Mouse (Mus musculus) stomach, postnatal 0 days (tissue): ENCODE results near the gene Pear1. TPM values are rescaled to one million over a fixed set of nuclear protein-coding genes. Genes with fewer than 3 reads are reported as not detected.

Source experiments
- ATAC-seq: fragments of 200-750 bp; cut with Nextera tagmentation; 2 replicates; pipeline ENCODE4 v1.8.0; 2017; ENCODE audit not compliant: low FRiP score, low TSS enrichment
- DNase-seq: peaks from one replicate; pipeline ENCODE4 v3.0.0-alpha.2; 2016; ENCODE audit warnings: low spot score
- H3K27ac ChIP-seq: fragments of 300-500 bp; sonication (generic); replicated peaks from 2 replicates; pipeline ENCODE4 v1.5.1; 2014; ENCODE audit warnings: mild to moderate bottlenecking, control low read depth
- H3K27me3 ChIP-seq: fragments of 300-500 bp; sonication (generic); 2 replicates; pipeline ENCODE4 v1.6.1; 2014; ENCODE audit warnings: low read length; ENCODE audit not compliant: control insufficient read depth, insufficient read depth
- H3K36me3 ChIP-seq: fragments of 300-500 bp; sonication (generic); 2 replicates; pipeline ENCODE4 v1.6.1; 2014; ENCODE audit warnings: low read length, mixed read lengths; ENCODE audit not compliant: control insufficient read depth, insufficient read depth
- H3K4me1 ChIP-seq: fragments of 300-500 bp; sonication (generic); replicated peaks from 2 replicates; pipeline ENCODE4 v1.6.1; 2014; ENCODE audit warnings: antibody characterized with exemption; ENCODE audit not compliant: control insufficient read depth, insufficient read depth
- H3K4me2 ChIP-seq: fragments of 300-500 bp; sonication (generic); replicated peaks from 2 replicates; pipeline ENCODE4 v1.6.1; 2014; ENCODE audit warnings: low read depth, mild to moderate bottlenecking, control low read depth, moderate library complexity
- H3K4me3 ChIP-seq: fragments of 300-500 bp; sonication (generic); 2 replicates; pipeline ENCODE4 v1.5.1; 2014; ENCODE audit warnings: low read depth, low read length, control low read depth
- H3K9ac ChIP-seq: fragments of 300-500 bp; sonication (generic); 2 replicates; pipeline ENCODE4 v1.6.1; 2014; ENCODE audit warnings: mild to moderate bottlenecking, low read length, control low read depth, mixed read lengths
- H3K9me3 ChIP-seq: fragments of 300-500 bp; sonication (generic); 2 replicates; pipeline ENCODE4 v1.6.1; 2016; ENCODE audit warnings: low read length; ENCODE audit not compliant: control insufficient read depth
- CTCF ChIP-seq: IDR thresholded peaks from 2 replicates; pipeline ENCODE4 v1.5.1; 2016; ENCODE audit warnings: antibody characterized with exemption, low read depth, mild to moderate bottlenecking, moderate library complexity
- EP300 ChIP-seq: optimal IDR thresholded peaks from 2 replicates; pipeline ENCODE3; 2016; ENCODE audit warnings: antibody characterized with exemption
- WGBS: fragments of 180-500 bp; shearing (Covaris S2); extraction: QIAGEN DNeasy Blood & Tissue Kit; methylation state at CpG from one replicate; pipeline ENCODE4 v1.1.7; 2014; 5-methylcytosine and 5-hydroxymethylcytosine counted together
- polyA plus RNA-seq: library from polyadenylated mRNA; unstranded; fragments of >200 nt; fragmentation: Nextera tagmentation; extraction: Ambion mirVana; gene quantifications from 2 replicates; pipeline ENCODE4 v1.2.1, GENCODE M21; 2015

Pear1 gene
- polyA plus RNA-seq, 1 experiment from 2014 or later = 6.1 TPM

DNA sequence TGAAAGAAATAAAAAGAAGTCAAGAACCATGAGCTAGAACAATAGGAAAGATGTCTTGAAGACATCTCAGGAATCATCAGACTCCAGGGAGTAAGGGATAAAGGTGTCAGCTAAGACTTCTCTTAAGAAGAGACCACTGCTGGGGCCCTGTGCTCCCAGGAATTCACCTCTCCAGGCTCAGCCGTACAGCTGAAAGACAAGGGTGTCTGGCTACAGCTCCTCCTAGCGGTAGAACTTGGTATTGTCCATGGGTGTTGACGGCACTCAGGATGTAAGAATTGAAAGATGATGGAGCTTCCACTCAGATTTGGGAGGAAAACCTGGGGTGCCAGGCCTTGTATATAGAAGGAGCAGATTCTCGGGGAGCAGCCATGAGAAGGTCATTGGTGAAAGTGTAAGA lies 14.5 kb upstream of the Pear1 start:
- peak; percentile 76 for DNase-seq
- Histone ChIP-seq H3K4me3 (no peak overlapping the region), H3K27ac (no peak overlapping the region), H3K27me3 (no peaks in the 10 kb centered on the region), H3K4me1 (no peaks in the 10 kb centered on the region), H3K9me3 (no peaks in the 10 kb centered on the region), H3K9ac (no peak overlapping the region), H3K36me3 (no peaks in the 10 kb centered on the region), H3K4me2 (no peak overlapping the region)
- no peak for TF ChIP-seq EP300
- TF ChIP-seq CTCF = peak; percentile 95
- 5% methylated on average over 4 of the region's 4 CpGs for WGBS
- peak; percentile 29; the same call in 1 of the 2 replicates for ATAC-seq

DNA sequence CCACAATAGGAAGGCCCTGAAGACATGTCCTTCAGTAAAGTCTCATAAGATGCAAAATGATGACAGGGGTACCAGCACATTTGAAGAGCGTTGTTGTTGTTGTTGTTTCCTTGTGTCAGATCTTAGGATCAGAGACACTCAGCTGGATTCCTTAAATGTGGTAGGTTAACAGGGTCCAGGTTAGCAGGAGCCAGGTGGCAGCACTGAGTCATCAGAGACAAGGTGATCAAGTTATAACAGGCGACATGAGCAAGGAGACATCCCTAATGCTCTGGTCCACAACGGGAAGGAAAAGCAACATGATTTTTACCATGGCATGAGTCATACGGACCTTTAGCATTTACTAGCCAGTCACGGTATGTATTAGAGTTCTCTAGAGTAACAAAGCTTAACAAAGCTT lies 9.4 kb upstream of the Pear1 start:
- ATAC-seq (no peak), DNase-seq (no peak)
- Histone ChIP-seq H3K4me1 (no peaks in the 10 kb centered on the region), H3K9me3 (no peaks in the 10 kb centered on the region), H3K27me3 (no peaks in the 10 kb centered on the region), H3K9ac (no peak overlapping the region), H3K27ac (no peak overlapping the region), H3K4me2 (no peak overlapping the region), H3K36me3 (no peaks in the 10 kb centered on the region), H3K4me3 (no peak overlapping the region)
- WGBS = 61% methylated on average over 5 of the region's 5 CpGs
- TF ChIP-seq EP300 = no peak
- TF ChIP-seq CTCF = peak; percentile 53

DNA sequence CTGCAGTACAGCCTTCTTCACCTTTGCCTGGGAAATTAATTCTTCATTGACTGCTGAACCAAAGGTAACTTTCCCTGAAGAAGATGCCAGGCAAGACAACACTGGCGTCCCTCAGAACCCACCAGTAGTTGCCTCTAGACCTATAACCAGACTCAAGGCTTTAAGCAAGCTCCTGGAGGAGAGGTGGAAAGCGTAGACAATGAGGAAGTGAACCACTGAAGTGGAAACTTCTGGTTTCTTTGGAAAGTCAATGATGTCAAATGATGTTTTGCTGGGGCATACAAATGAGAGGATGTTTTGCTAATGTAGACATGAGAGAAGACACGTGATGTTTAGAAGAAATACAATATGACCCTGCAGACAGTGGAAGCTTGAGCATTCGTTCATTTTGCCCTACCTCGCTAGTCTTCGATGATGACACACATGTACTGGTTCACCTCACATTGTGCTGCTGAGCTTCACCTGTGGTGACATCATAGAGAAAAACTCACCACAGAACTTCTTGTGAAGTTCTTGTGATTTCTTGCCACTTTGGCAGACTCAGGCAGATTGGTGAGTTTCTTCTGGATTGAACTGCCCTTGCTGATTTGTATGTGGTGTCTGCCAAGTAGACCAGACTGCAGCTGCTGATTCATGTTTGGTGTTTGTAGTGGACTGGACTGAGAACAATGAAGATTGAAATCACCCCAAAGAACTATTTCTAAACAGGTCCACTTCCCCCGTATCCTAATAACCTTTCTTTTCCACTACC lies 8.2 kb upstream of the Pear1 start:
- Histone ChIP-seq H3K36me3 (no peaks in the 10 kb centered on the region), H3K4me3 (no peak overlapping the region), H3K9ac (no peak overlapping the region), H3K4me1 (no peaks in the 10 kb centered on the region), H3K9me3 (no peaks in the 10 kb centered on the region), H3K27ac (no peak overlapping the region), H3K27me3 (no peaks in the 10 kb centered on the region), H3K4me2 (no peak overlapping the region)
- no peak for TF ChIP-seq EP300
- no peak for TF ChIP-seq CTCF
- DNase-seq (no peak), ATAC-seq (no peak)
- WGBS = 81% methylated on average over 7 of the region's 7 CpGs

DNA sequence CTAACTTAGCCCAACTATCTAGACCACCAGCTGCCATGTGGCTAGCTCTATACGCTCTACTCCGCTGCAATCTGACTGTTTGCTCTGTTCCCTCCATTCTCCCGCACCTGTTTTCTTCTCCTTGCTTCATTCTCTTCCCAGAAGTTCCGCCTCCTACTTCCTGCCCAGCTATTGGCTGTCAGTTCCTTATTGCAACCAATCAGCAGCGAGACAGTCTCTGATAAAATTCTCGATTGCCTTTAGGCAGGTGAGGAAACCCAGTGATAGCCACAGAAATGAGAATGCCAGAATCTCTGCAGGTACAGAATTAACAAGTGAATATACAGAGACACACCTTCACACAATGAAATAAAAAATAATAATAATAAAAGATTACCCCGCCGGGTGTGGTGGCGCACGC lies 4.9 kb upstream of the Pear1 start:
- Histone ChIP-seq H3K4me1 (no peaks in the 10 kb centered on the region), H3K27ac (no peak overlapping the region), H3K9ac (no peak overlapping the region), H3K36me3 (no peaks in the 10 kb centered on the region), H3K4me3 (no peak overlapping the region), H3K27me3 (no peaks in the 10 kb centered on the region), H3K9me3 (no peaks in the 10 kb centered on the region), H3K4me2 (no peak overlapping the region)
- DNase-seq (no peak), ATAC-seq (no peak)
- WGBS = 49% methylated on average over 10 of the region's 10 CpGs
- TF ChIP-seq CTCF = no peak
- TF ChIP-seq EP300 = no peak

DNA sequence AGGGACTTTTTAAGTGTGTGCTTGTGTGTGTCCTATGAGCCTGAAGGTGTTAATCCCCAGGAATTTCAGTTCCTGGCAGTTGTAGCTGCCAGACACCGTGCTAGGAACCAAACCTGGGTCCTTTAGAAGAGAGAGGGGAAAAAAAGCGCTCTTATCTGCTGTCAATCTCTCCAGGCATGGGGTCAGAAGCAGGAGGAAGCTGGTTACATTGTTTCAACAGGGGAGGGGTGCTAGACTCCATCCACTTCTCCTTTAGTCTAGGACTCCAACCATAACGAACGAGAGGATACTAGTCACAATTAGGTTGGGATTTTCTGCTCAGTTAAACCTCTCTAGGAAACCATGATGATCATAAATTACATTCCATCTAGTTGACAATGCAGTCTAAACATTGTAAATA lies 4.3 kb upstream of the Pear1 start:
- Histone ChIP-seq H3K27me3 (no peaks in the 10 kb centered on the region), H3K9ac (no peak overlapping the region), H3K27ac (no peak overlapping the region), H3K4me3 (no peak overlapping the region), H3K9me3 (no peaks in the 10 kb centered on the region), H3K36me3 (no peaks in the 10 kb centered on the region), H3K4me2 (no peak overlapping the region), H3K4me1 (no peaks in the 10 kb centered on the region)
- DNase-seq = no peak
- TF ChIP-seq CTCF (no peak), EP300 (no peak)
- ATAC-seq = no peak
- WGBS = 31% methylated on average over 4 of the region's 4 CpGs

DNA sequence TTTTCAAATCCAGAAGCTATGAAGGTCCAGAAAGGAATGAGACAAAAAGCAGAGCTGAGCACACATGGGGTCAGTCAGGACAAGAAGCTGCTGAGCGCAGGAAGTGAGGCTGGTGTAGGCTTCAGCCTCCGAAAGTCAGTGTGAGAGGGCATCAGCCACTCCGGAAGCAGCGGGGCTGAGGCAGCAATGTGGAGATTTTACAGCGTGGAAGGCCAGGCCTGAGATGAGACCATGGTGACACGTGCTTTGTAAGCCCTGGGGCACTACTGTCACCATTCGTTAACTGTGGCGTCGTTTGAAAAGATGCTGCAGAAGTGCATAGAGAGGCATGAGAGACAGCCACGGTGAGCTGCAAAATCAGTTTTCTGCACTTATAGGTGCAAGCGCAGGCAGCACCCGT lies 5.9 kb downstream of the Pear1 start:
- Histone ChIP-seq H3K27me3 (no peaks in the 10 kb centered on the region), H3K27ac (no peak overlapping the region), H3K36me3 (no peaks in the 10 kb centered on the region), H3K4me3 (no peak overlapping the region), H3K4me2 (no peak overlapping the region), H3K4me1 (no peaks in the 10 kb centered on the region), H3K9me3 (no peaks in the 10 kb centered on the region), H3K9ac (no peak overlapping the region)
- DNase-seq (no peak), ATAC-seq (no peak)
- no peak for TF ChIP-seq CTCF
- TF ChIP-seq EP300 = no peak
- 67% methylated on average over 12 of the region's 12 CpGs for WGBS
